Mouse (Mus musculus): ENCODE results near the gene Tmod3.

GRCm38 (mm10) chr9:75536422-75536821, 23.0 kb downstream of the Tmod3 start:
- TF ChIP-seq CTCF (IDR thresholded peaks at IDR 0.05; ENCODE audit: insufficient read depth, low read depth, low read length) = no peak
- no peak for TF ChIP-seq POLR2A (IDR thresholded peaks at IDR 0.05; ENCODE audit: insufficient read depth, low read depth, low read length)
